Mouse (Mus musculus): Measurements from ENCODE around the gene Abcc6.
"Not testable (repeated sequence)": the region's sequence is repeated elsewhere in the genome, so short reads cannot be mapped to it uniquely, and the experiment has no call there.

The Abcc6 gene

DNA sequence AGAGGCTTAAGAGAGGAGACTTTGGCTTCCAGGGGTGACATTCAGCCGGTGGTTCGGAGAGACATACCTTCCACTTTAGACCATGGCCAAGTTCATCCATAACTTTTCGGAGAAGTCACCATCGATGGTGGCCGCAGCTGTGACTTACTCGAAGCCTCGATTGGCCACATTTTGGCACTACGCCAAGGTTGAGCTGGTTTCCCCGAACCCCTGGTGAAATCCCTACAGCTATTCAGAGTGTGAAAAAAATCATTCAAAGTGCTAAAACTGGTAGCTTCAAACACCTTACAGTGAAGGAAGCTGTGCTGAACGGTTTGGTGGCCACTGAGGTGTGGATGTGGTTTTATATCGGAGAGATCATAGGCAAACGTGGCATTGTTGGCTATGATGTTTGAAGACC, 96.3 kb downstream of the Abcc6 start:
- DNase-seq (ENCODE audit: low spot score in 2 of 2): not testable (repeated sequence)

DNA sequence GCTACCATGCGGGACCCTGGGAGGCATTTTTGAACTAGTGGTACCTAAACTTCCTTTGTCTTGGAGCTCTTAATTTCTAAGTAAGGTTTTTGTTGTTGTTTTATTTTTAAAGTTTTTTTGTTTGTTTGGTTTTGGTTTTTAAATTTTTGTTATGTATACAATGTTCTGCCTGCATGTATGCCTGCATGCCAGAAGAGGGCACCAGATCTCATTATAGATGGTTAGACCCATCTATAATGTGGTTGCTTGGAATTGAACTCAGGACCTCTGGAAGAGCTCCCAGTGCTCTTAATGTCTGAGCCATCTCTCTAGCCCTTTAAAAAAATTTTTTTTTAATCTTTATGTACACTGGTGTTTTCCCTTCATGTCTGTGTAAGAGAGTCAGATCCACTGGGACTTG, 100.4 kb downstream of the Abcc6 start:
- no peak for DNase-seq (ENCODE audit: low spot score in 2 of 2)

DNA sequence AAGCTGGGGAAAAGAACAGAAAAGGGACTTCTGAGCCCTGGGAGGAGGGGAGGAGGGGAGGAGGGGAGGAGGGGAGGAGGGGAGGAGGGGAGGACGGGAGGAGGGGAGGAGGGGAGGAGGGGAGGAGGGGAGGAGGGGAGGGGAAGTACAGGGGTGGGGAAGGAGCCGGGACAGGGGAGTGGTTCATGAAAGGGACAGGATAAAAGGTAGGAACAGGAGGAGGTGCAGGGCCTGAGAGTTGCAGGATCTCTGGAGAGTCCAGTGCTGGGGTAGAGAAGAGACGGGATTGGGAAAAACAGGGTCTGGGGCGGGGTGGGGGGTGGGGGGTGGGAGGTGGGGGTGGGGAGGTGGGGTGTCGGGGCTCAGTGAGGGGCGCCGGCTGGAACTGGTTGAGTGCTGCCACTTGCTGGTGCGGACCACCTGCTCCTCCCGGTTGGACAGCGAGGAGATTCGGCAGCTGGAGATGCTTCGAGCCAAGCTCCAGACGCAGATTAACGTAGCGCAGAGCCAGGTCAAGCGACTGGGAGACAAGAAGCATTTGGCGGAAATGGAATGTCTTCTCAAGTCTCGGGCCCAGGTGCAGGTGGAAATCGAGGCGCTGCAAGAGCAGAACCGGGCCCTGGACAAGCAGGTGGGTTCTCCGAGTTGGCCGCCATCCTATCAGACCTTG, 101.3 kb downstream of the Abcc6 start:
- DNase-seq (ENCODE audit: low spot score in 2 of 2): no peak

DNA sequence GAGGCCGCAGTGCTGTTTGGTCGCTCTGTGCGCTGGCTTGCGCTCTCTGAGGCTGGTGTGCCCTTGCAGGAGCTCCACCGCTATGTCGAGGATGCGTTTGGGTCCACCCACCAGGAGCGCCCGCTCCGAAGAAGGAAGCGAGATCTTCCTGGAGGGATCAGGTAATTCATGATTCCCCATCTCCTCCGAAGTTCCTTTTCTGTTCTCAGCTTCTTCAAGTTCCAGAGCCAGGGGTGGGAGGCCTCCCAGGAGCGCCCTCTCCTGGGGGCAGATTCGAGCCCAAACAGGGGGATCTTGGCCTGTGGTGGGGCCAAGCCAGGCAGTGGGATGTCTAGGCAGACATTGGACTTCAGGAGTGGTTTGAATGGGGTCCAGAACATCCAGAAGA, 105.7 kb downstream of the Abcc6 start:
- no peak for DNase-seq (ENCODE audit: low spot score in 2 of 2)

DNA sequence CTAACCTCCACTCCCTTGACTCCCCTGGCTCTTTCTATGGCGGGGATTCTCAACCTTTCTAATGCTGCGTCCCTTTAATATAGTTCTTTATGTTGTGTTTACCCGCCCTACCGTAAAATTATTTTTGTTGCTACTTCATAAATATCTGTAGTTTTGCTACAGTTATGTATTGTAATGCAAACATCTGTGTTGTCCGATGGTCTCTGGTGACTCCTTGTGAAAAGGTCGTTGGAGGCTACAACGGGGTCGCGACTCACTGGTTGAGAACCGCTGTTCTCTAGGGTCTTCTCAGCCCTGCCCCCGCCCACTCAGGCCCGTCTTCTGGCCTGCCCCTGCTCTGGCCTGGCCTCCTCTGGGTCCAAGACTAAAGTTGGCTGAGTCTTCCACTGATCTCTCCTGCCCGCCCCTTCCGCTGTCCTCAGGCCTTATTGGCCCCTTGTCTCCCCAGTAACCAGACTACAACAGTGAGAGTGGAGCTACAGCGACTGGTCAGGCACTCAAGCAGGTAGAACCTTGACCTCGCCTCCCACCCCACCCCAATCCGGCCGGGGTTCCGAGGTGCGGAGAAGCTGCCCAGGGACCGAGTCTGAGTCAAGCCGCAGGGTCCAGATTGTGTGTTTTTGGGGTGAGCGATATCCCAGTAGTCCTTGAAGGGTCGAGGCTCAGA, 106.2 kb downstream of the Abcc6 start, which contains the start of gene Ccdc114:
Gene Ccdc114, plus strand, starts transcription at position 311 of the 667 bp plus-strand sequence.
- DNase-seq (ENCODE audit: low spot score in 2 of 2): no peak

DNA sequence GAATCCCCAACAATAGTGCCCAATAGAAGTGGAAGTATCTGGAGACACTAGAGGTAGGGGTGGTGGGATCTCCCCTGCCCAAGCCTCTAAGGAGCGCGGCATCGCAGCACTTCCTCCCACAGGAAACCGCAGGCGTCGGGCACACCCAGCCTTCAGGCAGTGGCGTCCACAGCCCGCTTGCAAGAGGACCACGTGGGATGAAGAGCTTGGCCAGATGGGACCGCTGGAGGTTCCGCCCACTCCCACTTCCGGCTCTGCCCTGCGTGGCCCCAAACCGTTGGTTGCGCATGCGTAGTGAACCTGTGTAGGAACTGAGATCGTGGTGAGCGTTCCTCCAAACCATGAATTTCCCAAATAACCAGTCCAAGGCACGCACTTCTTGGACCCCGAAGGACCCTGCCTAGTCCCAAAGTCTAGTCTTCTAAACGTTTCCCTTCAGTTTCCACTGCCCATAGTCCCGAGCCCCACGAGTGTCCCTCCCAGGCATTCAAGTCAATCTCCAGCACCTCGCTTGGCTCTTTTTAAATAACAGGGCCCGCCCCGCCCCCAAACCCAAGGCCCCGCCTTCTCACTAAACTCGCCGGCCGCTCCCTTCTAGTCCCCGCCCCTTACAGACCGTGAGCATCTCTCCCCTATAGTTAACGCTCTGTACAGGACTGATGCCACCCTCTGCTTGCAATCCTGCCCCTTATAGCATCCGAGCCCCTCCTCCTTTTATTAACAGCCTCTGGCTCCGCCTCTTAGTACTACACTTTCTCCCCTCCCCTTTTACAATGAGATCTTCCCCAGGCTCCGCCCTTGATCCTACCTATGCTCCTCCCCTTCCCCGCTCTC, 107.0 kb downstream of the Abcc6 start:
- peak; percentile 84 to 87 for DNase-seq (ENCODE audit: low spot score in 2 of 2)

DNA sequence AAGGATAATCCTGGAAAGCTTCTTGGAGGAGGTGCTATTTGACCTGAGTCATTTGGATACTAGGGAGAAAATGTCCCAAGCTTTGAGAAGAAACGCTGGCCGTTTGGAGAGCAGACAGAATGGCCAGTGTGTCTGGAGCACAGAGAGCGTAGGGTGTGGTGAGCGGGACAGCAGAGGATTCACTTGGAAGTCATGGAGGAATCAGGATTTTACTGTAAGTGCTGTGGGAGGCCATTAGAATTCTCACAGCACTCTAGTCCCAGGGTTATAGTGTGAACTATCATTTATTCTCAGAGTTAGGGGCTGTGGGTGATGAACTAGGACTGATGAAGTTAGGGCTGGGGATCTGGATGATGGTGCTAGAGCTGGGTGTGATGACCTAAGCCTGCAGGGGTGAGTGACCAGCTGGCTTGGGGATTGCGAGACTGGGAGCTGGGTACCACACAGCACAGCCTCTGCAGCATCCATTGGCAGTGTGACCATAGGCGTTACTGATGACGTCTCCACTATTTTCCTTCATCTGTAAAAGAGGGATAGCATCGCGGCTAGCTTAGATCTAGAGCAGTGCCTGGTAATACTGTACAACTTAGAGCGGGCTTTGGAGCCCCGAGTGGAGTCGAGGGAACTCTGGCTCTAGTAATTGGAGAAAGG, 108.0 kb downstream of the Abcc6 start:
- DNase-seq (ENCODE audit: low spot score in 2 of 2): no peak

DNA sequence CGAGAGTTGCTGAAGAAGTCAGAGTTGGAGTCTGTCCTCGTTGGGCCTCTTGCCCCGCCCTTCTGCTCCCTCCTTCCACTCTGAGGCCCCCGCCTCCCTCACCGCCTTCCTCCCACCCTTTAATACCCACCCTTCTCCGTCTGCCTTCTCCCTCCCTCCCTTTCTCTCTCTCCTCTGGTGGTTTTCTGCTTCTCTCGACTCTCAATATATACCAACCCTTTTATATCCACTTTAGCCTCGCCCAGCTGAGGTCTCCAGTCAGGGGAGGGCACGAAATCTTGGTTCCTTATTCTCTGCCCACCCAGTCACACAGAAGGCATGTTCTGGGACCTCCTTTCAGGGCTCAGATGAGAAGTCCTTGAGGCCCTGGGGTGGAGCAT, 108.9 kb downstream of the Abcc6 start, which contains the start of gene Emp3:
Gene Emp3, minus strand, starts transcription at position 163 of the 380 bp plus-strand sequence.
- no peak for DNase-seq (ENCODE audit: low spot score in 2 of 2)

DNA sequence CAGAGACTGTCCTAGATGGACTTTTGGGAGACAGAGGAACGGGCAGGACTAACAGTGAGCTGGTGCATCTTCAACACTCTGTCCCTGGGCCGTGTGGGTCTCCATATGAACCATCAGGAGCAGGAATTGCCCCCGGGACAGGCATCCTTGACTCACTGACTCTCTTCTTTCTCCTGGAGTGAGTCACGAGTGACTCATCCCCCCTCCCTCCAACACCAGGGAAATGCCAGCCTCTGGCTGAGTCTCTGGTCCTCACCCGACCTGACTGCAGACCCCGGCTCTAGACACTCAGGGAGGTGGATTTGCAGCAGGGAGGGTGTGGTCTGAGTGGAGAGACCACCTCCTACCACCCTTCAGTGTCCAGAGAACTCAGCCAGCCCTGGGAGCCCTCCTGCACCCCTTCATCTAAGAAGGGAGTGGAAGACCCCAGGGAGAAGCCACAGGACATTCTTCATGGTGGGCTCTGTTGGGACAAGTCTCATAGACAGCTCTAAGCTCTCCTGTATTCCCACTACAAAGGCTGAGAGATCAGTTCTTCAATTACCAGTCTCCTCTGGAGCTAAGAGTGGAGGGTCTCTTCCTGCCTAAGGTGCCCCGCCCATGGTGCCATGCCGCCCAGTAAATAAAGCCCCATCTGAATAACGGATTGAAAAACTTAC, 109.4 kb downstream of the Abcc6 start:
- DNase-seq (ENCODE audit: low spot score in 2 of 2): no peak

DNA sequence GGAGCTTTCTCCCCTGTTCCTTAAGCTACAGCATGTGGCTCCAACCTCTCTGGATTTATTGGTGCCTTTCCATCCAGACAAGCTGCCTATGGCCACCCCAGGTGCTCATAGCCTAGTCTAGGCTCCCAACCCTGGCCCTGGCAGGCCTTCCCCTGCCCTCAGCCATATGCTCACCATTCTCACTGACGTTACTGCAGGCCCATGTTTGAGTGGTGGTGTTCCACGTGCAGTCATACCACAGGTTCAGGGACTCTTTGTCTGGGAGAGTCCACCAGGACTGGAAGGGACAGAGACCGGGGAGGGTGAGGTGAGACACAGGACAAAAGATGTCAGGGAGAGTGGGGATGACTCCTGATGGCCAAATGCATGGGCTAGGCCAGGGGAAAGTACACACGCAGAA, 110.3 kb downstream of the Abcc6 start:
- DNase-seq (ENCODE audit: low spot score in 2 of 2): no peak

DNA sequence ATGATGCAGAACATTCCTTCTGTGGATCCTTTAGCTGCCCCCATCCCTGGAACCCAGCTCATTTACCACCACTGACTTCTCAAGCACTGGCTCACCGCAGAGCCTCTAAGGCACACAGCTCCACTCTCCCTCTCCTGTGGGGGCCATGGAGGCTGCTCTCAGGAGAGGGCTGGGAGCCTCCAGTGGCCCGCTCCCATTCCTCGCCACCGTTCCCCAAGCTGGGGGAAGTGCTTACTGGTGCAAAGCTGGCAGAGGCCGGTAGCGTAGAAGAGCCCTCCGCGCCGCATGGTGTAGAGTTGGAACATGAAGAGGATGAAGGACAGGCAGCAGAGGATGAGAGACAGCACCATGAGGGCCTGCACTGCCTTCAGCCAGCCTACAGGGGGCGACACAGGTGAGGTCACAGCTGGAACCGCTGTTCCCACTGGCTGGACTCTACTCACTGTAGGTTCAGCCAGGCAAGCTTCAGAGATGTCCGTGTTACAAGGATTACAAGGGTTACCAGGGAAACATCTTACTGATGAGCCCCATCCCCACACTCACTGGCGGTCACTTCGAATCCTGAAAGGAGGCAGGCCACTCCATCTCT, 110.9 kb downstream of the Abcc6 start:
- no peak for DNase-seq (ENCODE audit: low spot score in 2 of 2)

DNA sequence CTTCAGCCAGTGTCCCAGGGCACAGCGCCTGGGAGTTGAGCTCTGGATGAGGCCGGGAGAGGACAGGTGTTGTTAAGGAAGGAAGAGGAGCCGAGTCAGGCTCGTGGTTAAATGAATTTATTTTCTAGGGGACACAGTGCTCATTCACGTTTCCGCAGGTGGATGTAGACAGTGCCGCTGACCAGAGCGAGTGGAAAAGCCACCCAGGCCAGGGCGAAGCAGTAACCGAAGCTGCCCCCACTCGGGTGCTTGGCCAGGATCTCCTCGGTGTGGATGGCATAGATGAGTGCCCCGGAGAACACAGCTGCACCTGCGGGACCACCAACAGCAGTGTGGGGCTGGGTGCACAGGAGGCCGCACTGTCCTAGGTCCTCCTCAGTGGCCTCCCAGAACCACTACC, 112.2 kb downstream of the Abcc6 start:
- DNase-seq (ENCODE audit: low spot score in 2 of 2): no peak

Measured in frontal cortex, postnatal 25 days (tissue).